Mouse (Mus musculus) liver, embryonic 14.5 days (tissue): ENCODE measurements at regions not wholly inside any gene's neighbourhood (a gene's known extent, or its start where the extent isn't known, plus 50 kb on each side); places are given as distances from the start of the nearest gene placed in this dataset.

Source experiments
- ATAC-seq: fragments of 200-750 bp; cut with Nextera tagmentation; 2 replicates; pipeline ENCODE4 v1.8.0; 2017; ENCODE audit warnings: moderate number of reproducible peaks, mild to moderate bottlenecking, moderate library complexity; ENCODE audit not compliant: insufficient read depth
- DNase-seq, 3 experiments: peaks; one replicate each; pipeline ENCODE4 v3.0.0-alpha.2; 2012 to 2013; ENCODE audit warnings: low read depth in 3 of 3, low spot score in 3 of 3
- H3K27ac ChIP-seq: fragments of 300-500 bp; sonication (generic); 2 replicates; pipeline ENCODE4 v1.5.1; 2014; ENCODE audit warnings: moderate library complexity, mild to moderate bottlenecking, control low read depth, inconsistent platforms
- H3K27me3 ChIP-seq: fragments of 300-500 bp; sonication (generic); 2 replicates; pipeline ENCODE4 v1.6.1; 2014; ENCODE audit warnings: mild to moderate bottlenecking, low read length, moderate library complexity; ENCODE audit not compliant: control insufficient read depth, insufficient read depth
- H3K36me3 ChIP-seq: fragments of 300-500 bp; sonication (generic); replicated peaks from 2 replicates; pipeline ENCODE4 v1.6.1; 2014; ENCODE audit warnings: low read depth; ENCODE audit not compliant: control insufficient read depth, insufficient read depth
- H3K4me1 ChIP-seq, 2 experiments: fragments of 200-500 bp in 1 of 2; fragments of 300-500 bp in 1 of 2; sonication (generic) in 1 of 2; replicated peaks; 2 replicates each; pipeline ENCODE4 v1.6.1; 2012 to 2014; ENCODE audit warnings: antibody characterized with exemption in 1 of 2, inconsistent platforms in 1 of 2, low read length in 1 of 2; ENCODE audit not compliant: control insufficient read depth in 2 of 2, insufficient read depth in 2 of 2
- H3K4me2 ChIP-seq: fragments of 300-500 bp; sonication (generic); 2 replicates; pipeline ENCODE4 v1.6.1; 2014; ENCODE audit warnings: low read depth, mild to moderate bottlenecking, control low read depth, moderate library complexity
- H3K4me3 ChIP-seq, 2 experiments: fragments of 200-500 bp in 1 of 2; fragments of 300-500 bp in 1 of 2; sonication (generic) in 1 of 2; 2 replicates each; pipeline ENCODE4 v1.5.1; 2012 to 2014; ENCODE audit warnings: low read depth in 2 of 2, low read length in 2 of 2, mild to moderate bottlenecking in 2 of 2, control low read depth in 1 of 2, inconsistent platforms in 1 of 2, moderate library complexity in 1 of 2; ENCODE audit not compliant: insufficient read depth in 1 of 2
- H3K9ac ChIP-seq: fragments of 300-500 bp; sonication (generic); replicated peaks from 2 replicates; pipeline ENCODE4 v1.6.1; 2014; ENCODE audit warnings: mild to moderate bottlenecking, control low read depth, moderate library complexity
- H3K9me3 ChIP-seq: fragments of 300-500 bp; sonication (generic); 2 replicates; pipeline ENCODE4 v1.6.1; 2016; ENCODE audit warnings: low read length, mixed read lengths; ENCODE audit not compliant: control insufficient read depth
- CTCF ChIP-seq: IDR thresholded peaks from 2 replicates; pipeline ENCODE4 v1.5.1; 2016; ENCODE audit warnings: antibody characterized with exemption, low read depth, control low read depth
- EP300 ChIP-seq: IDR thresholded peaks from 2 replicates; pipeline ENCODE4 v1.6.1; 2016; ENCODE audit warnings: antibody characterized with exemption, low read depth
- WGBS: fragments of 180-500 bp; shearing (Covaris S2); extraction: QIAGEN DNeasy Blood & Tissue Kit; methylation state at CpG from one replicate; pipeline ENCODE4 v1.1.7; 2014; ENCODE audit not compliant: insufficient replicate concordance; 5-methylcytosine and 5-hydroxymethylcytosine counted together

GRCm38 (mm10) chr4:97102752-97103052 is 80.3 kb downstream of the Gm10192 start:
- Histone ChIP-seq H3K27ac (no peak overlapping the region), H3K9ac (no peak overlapping the region), H3K4me2 (no peak overlapping the region), H3K4me1 (0 out of 4 replicates have a peak, but pooled peaks cover 0 to 2% of the 10 kb centered on the region in 2 experiments), H3K27me3 (no peaks in the 10 kb centered on the region), H3K36me3 (no peaks in the 10 kb centered on the region), H3K4me3 (no peak overlapping the region), H3K9me3 (no peaks in the 10 kb centered on the region)
- 47% methylated on average over 1 of the region's 1 CpGs for WGBS
- TF ChIP-seq EP300 = no peak
- no peak for TF ChIP-seq CTCF
- no peak for DNase-seq
- no peak for ATAC-seq

- H3K4me1 ChIP-seq = 0 out of 4 replicates have a peak, but pooled peaks cover 0 to 2% of the 10 kb centered on the region in 2 experiments
- no peak overlapping the region for H3K4me2 ChIP-seq
- TF ChIP-seq CTCF (no peak), EP300 (no peak)
- H3K27ac ChIP-seq = no peak overlapping the region
- no peaks in the 10 kb centered on the region for H3K9me3 ChIP-seq
- no peaks in the 10 kb centered on the region for H3K36me3 ChIP-seq
- no peaks in the 10 kb centered on the region for H3K27me3 ChIP-seq
- DNase-seq (no peak), ATAC-seq (no peak)
- H3K4me3 ChIP-seq = no peak overlapping the region
- H3K9ac ChIP-seq = no peak overlapping the region
Measured at GRCm38 (mm10) chr4:97101911-97102751, 80.8 kb downstream of the Gm10192 start.

- Histone ChIP-seq H3K4me2 (no peak overlapping the region), H3K9me3 (no peaks in the 10 kb centered on the region), H3K27me3 (no peaks in the 10 kb centered on the region), H3K9ac (no peak overlapping the region), H3K4me3 (no peak overlapping the region), H3K36me3 (no peaks in the 10 kb centered on the region), H3K4me1 (0 out of 4 replicates have a peak, but pooled peaks cover 0 to 2% of the 10 kb centered on the region in 2 experiments), H3K27ac (no peak overlapping the region)
- DNase-seq (no peak), ATAC-seq (no peak)
- 49% methylated on average over 3 of the region's 3 CpGs for WGBS
- no peak for TF ChIP-seq CTCF
Measured at GRCm38 (mm10) chr4:97099721-97100120, 83.2 kb downstream of the Gm10192 start.

DNA sequence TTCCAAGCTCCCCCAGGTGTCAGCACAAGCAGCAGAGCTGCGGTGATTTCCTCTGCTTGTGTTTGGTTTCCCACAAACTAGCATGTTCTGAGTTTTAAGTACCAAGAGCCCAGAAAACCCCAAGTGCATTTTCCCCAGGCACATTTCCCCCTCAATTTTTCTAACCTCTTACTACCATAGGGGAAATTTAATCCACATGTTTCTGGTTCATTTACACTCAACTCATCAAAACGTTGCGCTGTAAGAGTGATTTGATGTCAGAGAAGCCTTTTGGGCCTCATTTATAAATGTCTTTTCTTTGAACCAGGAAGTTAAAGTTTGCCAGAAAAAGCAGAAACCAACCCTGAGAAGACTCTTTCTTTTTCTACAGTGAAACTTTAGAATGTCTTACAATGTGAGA is 89.4 kb downstream of the Gm10192 start:
- DNase-seq = no peak
- Histone ChIP-seq H3K4me2 (no peak overlapping the region), H3K36me3 (no peaks in the 10 kb centered on the region), H3K4me3 (no peak overlapping the region), H3K9me3 (no peaks in the 10 kb centered on the region), H3K27ac (no peak overlapping the region), H3K27me3 (no peaks in the 10 kb centered on the region), H3K4me1 (no peaks in the 10 kb centered on the region), H3K9ac (no peak overlapping the region)
- TF ChIP-seq CTCF = no peak
- TF ChIP-seq EP300 = no peak
- 66% methylated on average over 3 of the region's 3 CpGs for WGBS
- no peak for ATAC-seq

DNA sequence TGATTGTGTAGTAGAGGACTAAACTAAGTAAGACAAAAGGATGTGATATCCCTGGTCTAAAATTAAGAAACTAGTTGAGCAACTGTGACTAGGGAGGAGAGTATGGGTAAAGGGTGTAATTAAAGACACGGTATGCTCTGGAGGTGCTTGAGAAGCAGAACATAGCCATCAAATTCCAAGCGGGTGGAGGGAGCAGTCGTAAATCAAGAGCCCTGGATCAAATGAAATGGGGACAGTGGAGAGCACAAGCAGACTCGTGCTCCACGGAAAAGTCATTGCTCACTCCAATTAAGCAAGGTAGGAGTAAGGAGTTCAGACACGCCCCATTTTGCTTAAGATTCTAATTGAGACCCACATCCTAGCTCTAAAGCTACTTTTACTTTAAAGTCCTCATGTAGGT is 132.2 kb downstream of the Gm10192 start:
- Histone ChIP-seq H3K27me3 (no peaks in the 10 kb centered on the region), H3K36me3 (no peaks in the 10 kb centered on the region), H3K4me1 (no peaks in the 10 kb centered on the region), H3K4me3 (no peak overlapping the region), H3K27ac (no peak overlapping the region), H3K9me3 (no peaks in the 10 kb centered on the region), H3K4me2 (no peak overlapping the region), H3K9ac (no peak overlapping the region)
- DNase-seq (no peak), ATAC-seq (no peak)
- 57% methylated on average over 6 of the region's 6 CpGs for WGBS
- no peak for TF ChIP-seq CTCF
- no peak for TF ChIP-seq EP300
